Mouse (Mus musculus): ENCODE measurements around the gene Abi1.

The Abi1 gene

DNA sequence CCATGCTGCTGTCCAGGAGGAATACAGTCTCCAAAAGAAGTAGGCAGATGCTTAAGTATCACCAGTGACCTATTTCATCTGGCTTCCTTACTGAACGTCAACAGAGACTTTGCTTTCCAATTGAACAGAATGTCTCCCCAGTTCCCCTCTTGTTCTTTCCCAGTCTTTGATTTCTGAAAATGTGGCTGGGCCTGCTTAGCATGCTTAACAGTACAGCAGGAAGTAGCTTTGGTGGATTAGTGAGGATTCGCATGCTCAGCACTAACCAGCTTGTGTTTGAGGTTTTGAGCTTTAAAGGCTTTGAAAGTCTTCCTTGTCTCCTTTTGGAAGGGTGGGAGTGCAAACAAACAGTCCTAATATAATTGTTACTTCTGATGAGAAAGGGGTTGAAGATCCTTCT, 111.8 kb downstream of the Abi1 start:
- CTCF ChIA-PET = no interaction called here
- POLR2A ChIA-PET = interaction anchor here in 1 of 4 experiments (1.4 to 2.2 kb wide), 3 partner anchors 10 to 33 kb away, joined by 3 to 10 read pairs (median 6); partner anchors contain the start of gene Pdss1

DNA sequence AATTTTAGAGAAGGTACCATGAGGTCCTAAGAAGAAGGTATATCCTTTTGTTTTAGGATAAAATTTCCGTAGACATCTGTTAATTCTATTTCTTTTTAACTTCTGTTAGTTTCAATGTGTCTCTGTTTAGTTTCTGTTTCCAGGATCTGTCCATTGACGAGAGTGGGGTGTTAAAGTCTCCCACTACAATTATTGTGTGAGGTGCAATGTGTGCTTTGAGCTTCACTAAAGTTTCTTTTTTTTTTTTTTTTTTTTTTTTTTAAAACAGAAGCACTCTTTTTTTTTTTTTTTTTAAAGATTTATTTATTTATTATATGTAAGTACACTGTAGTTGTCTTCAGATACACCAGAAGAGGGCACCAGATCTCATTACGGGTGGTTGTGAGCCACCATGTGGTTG, 114.1 kb downstream of the Abi1 start:
- ChIA-PET POLR2A (interaction anchor here in 1 of 4 experiments (0.6 kb wide), 2 partner anchors 112 to 113 kb away, joined by 4 to 6 read pairs; no protein-coding TSS in a partner anchor), CTCF (interaction anchor here in 2 of 4 experiments (0.6 to 0.7 kb wide), 2 partner anchors 240 to 242 kb away, joined by 8 to 9 read pairs; no protein-coding TSS in a partner anchor)

GRCm38 (mm10) chr2:22918651-22919050, 121.4 kb downstream of the Abi1 start:
- ChIA-PET CTCF (interaction anchor here in 1 of 4 experiments (0.6 kb wide), 1 partner anchor 225 kb away, joined by 3 read pairs; no protein-coding TSS in a partner anchor), POLR2A (interaction anchor here in 3 of 4 experiments (0.7 to 2.9 kb wide), 9 partner anchors 10 to 238 kb away, joined by 3 to 12 read pairs (median 4); partner anchors contain the start of genes Pdss1 (in 1 of the 3) and Yme1l1 (in 1 of the 3))

DNA sequence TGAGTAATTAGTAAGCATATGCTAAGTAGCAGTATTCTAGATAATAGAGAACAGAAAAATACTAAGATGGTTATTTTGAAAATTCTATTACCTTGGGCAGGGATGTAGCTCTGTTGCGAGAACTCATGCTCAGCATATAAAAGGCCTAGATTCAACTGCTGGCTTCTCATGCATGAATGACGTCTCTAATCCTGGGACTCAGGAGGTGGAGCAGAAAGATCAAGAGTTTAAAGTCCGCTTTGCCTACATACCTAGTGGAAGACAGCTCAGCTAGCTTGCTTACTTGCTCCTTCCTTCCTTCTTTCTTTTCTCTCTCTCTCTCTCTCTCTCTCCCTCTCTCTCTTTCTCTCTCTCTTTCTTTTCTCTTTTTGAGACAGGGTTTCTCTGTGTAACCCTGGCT, 125.6 kb downstream of the Abi1 start:
- CTCF ChIA-PET = no interaction called here
- POLR2A ChIA-PET = interaction anchor here in 2 of 4 experiments (0.7 to 1.1 kb wide), 3 partner anchors 9 to 109 kb away, joined by 3 read pairs; no protein-coding TSS in a partner anchor

GRCm38 (mm10) chr2:22903947-22904346, 136.1 kb downstream of the Abi1 start:
- POLR2A ChIA-PET = interaction anchor here in 2 of 4 experiments (0.7 to 4.5 kb wide), 2 partner anchors 9 to 12 kb away, joined by 4 to 30 read pairs; partner anchors contain the start of gene Pdss1 (in 1 of the 2)
- CTCF ChIA-PET = interaction anchor here in 1 of 4 experiments (0.5 kb wide), 1 partner anchor 41 kb away, joined by 3 read pairs; no protein-coding TSS in a partner anchor

- ChIA-PET CTCF (interaction anchor here in 2 of 4 experiments (0.5 to 1.1 kb wide), 4 partner anchors 123 to 257 kb away, joined by 3 to 5 read pairs (median 3); no protein-coding TSS in a partner anchor), POLR2A (interaction anchor here (0.6 to 2.6 kb wide), 60 partner anchors 10 to 1952 kb away, joined by 3 to 30 read pairs (median 4); partner anchors contain the start of genes Acbd5 (in 3 of the 4), Yme1l1 (in 3 of the 4), Abi1 (in 2 of the 4) and Mastl (in 2 of the 4))
These were observed 144.5 kb downstream of the Abi1 start, which contains the start of gene Pdss1 for GRCm38 (mm10) chr2:22895282-22896273. Pdss1 (plus strand) TSS chr2:22895522.

DNA sequence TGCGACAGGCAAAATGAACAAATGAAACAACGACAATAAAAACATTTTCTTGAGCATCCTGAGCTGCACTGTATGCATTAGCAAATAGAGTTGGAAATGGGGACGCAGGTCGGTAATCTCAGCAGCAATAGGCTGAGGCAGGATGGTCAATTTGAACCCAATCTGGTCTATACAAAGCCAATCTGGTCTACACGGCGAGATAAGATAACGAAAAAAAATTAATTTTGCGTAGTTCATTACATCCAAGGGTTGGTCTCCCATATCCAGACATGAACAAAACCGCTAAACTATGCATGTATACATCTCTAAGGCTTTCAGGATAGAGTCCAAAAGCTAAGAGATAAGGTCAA, 145.1 kb downstream of the Abi1 start:
- ChIA-PET POLR2A (interaction anchor here (0.6 to 2.6 kb wide), 54 partner anchors 10 to 1926 kb away, joined by 3 to 30 read pairs (median 4); partner anchors contain the start of genes Acbd5 (in 3 of the 4), Yme1l1 (in 3 of the 4), Abi1 (in 2 of the 4) and Mastl (in 2 of the 4)), CTCF (interaction anchor here in 1 of 4 experiments (0.9 to 1.1 kb wide), 2 partner anchors 145 to 175 kb away, joined by 3 read pairs; no protein-coding TSS in a partner anchor)
